Mouse (Mus musculus) limb, embryonic 11.5 days (tissue): ENCODE measurements around the gene Selplg. TPM values are rescaled to one million over a fixed set of nuclear protein-coding genes. Genes with fewer than 3 reads are reported as not detected.

Experiments
- ATAC-seq: fragments of 200-750 bp; cut with Nextera tagmentation; 2 replicates; pipeline ENCODE4 v1.8.0; 2017; ENCODE audit warnings: low read depth; ENCODE audit not compliant: insufficient number of reproducible peaks, low FRiP score, low TSS enrichment
- DNase-seq: peaks from one replicate; pipeline ENCODE4 v3.0.0-alpha.2; 2015; ENCODE audit warnings: low spot score
- H3K27ac ChIP-seq: fragments of 300-500 bp; sonication (generic); replicated peaks from 2 replicates; pipeline ENCODE4 v1.5.1; 2014; ENCODE audit warnings: low read depth, mild to moderate bottlenecking, low read length
- H3K27me3 ChIP-seq: fragments of 300-500 bp; sonication (generic); 2 replicates; pipeline ENCODE4 v1.6.1; 2014; ENCODE audit warnings: mild to moderate bottlenecking, low read length, mixed read lengths; ENCODE audit not compliant: control insufficient read depth, insufficient read depth
- H3K36me3 ChIP-seq: fragments of 300-500 bp; sonication (generic); 2 replicates; pipeline ENCODE4 v1.6.1; 2014; ENCODE audit warnings: mild to moderate bottlenecking, low read length, moderate library complexity, mixed read lengths; ENCODE audit not compliant: control insufficient read depth, insufficient read depth
- H3K4me1 ChIP-seq: fragments of 300-500 bp; sonication (generic); 2 replicates; pipeline ENCODE4 v1.6.1; 2014; ENCODE audit warnings: low read length, mixed read lengths; ENCODE audit not compliant: control insufficient read depth, insufficient read depth
- H3K4me2 ChIP-seq: fragments of 300-500 bp; sonication (generic); 2 replicates; pipeline ENCODE4 v1.6.1; 2014; ENCODE audit warnings: low read depth, mild to moderate bottlenecking, moderate library complexity; ENCODE audit not compliant: severe bottlenecking
- H3K4me3 ChIP-seq: fragments of 300-500 bp; sonication (generic); 2 replicates; pipeline ENCODE4 v1.5.1; 2014; ENCODE audit warnings: low read depth, low read length
- H3K9ac ChIP-seq: fragments of 300-500 bp; sonication (generic); 2 replicates; pipeline ENCODE4 v1.6.1; 2014; ENCODE audit warnings: mild to moderate bottlenecking, low read length
- H3K9me3 ChIP-seq: fragments of 300-500 bp; sonication (generic); 2 replicates; pipeline ENCODE4 v1.6.1; 2016; ENCODE audit warnings: low read length; ENCODE audit not compliant: control insufficient read depth
- WGBS: fragments of 180-500 bp; shearing (Covaris S2); extraction: QIAGEN DNeasy Blood & Tissue Kit; methylation state at CpG from one replicate; pipeline ENCODE4 v1.1.7; 2014; 5-methylcytosine and 5-hydroxymethylcytosine counted together
- polyA plus RNA-seq: library from polyadenylated mRNA; unstranded; fragments of >200 nt; fragmentation: Nextera tagmentation; extraction: Ambion mirVana; gene quantifications from 2 replicates; pipeline ENCODE4 v1.2.1, GENCODE M21; 2014

The Selplg gene
- polyA plus RNA-seq, 1 experiment from 2014 or later = 1.6 TPM

GRCm38 (mm10) chr5:113858971-113859370, 26.5 kb upstream of the Selplg start:
- no peaks in the 10 kb centered on the region for H3K9me3 ChIP-seq
- H3K4me2 ChIP-seq = no peak overlapping the region
- no peak overlapping the region for H3K9ac ChIP-seq
- WGBS = 42% methylated on average over 5 of the region's 5 CpGs
- H3K4me1 ChIP-seq = peaks cover 5% of the 10 kb centered on the region; the same call in 1 of the 2 replicates
- ATAC-seq (no peak), DNase-seq (no peak)
- H3K27me3 ChIP-seq = no peaks in the 10 kb centered on the region
- H3K36me3 ChIP-seq = 0 out of 2 replicates have a peak, but pooled peaks cover 2% of the 10 kb centered on the region
- no peak overlapping the region for H3K4me3 ChIP-seq
- H3K27ac ChIP-seq = no peak overlapping the region

DNA sequence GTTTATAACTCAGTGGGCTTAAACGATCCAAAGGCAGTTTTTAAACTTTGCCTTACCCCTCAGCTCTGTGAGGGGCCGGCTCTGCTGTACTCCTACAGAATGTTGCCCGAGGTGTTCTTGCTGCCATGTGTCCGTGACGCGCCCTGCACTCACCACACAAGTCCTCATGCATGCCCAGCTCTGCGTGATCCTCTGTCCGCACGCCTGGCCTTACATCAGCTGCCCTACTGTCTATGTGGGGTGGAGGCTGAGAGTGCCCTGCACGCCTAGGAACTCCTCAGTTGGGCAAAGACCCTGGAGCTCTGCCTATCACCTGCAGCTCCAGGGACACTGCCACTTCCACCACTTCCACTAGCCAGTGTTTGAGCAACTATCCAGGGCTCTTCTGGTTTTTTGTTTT, 26.1 kb upstream of the Selplg start:
- H3K27me3 ChIP-seq = no peaks in the 10 kb centered on the region
- H3K9me3 ChIP-seq = no peaks in the 10 kb centered on the region
- ATAC-seq (no peak), DNase-seq (no peak)
- no peak overlapping the region for H3K9ac ChIP-seq
- H3K4me1 ChIP-seq = peaks cover 5% of the 10 kb centered on the region; the same call in 1 of the 2 replicates
- H3K4me3 ChIP-seq = no peak overlapping the region
- H3K4me2 ChIP-seq = no peak overlapping the region
- H3K27ac ChIP-seq = no peak overlapping the region
- 0 out of 2 replicates have a peak, but pooled peaks cover 2% of the 10 kb centered on the region for H3K36me3 ChIP-seq
- 80% methylated on average over 10 of the region's 10 CpGs for WGBS

DNA sequence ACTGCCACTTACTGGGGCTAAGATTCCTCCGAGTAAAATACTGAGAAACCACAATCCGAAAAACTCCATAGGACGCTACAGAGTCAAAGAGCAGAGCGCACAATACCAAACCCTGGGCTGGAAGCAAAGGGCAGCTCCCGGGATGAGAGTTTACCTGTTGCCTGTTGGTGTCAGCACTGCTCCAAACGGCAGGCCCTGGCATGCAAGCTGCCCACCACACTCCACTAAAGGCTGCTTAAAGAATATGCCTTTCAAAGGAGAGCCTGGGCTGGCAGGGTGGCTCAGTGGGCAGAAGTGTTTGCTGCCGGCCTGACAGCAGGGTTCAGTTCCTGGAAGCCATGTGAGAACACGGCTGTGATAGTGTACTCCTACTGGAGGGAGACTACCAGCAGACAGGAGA, 25.2 kb upstream of the Selplg start:
- Histone ChIP-seq H3K4me2 (no peak overlapping the region), H3K4me1 (peaks cover 5% of the 10 kb centered on the region; the same call in 1 of the 2 replicates), H3K4me3 (no peak overlapping the region), H3K9ac (no peak overlapping the region), H3K27ac (peak overlapping the region; percentile 26; the same call in 1 of the 2 replicates), H3K9me3 (no peaks in the 10 kb centered on the region), H3K36me3 (no peaks in the 10 kb centered on the region), H3K27me3 (no peaks in the 10 kb centered on the region)
- WGBS = 77% methylated on average over 8 of the region's 8 CpGs
- DNase-seq = no peak
- no peak for ATAC-seq

DNA sequence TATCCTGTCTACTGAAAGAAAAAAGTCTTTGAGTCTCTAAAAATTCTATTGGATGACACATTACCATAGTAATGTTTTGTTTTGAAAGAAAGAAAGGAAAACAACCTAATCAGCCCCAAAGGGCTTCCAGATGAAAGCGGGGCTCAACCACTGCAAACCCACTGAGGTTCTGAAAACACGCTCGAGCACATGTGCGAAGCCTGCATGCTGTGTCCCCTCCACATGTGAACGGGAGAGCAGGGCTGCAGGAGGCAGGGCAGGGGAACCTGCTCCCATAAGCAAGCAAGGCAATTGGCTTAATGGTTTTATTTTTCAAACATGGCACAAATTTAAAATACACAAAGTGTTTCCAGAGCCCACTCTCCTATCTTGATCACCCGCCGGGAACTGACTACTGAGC, 24.2 kb upstream of the Selplg start:
- Histone ChIP-seq H3K9ac (no peak overlapping the region), H3K4me3 (no peak overlapping the region), H3K36me3 (no peaks in the 10 kb centered on the region), H3K27ac (no peak overlapping the region), H3K27me3 (no peaks in the 10 kb centered on the region), H3K4me1 (peaks cover 5% of the 10 kb centered on the region; the same call in 1 of the 2 replicates), H3K4me2 (no peak overlapping the region), H3K9me3 (no peaks in the 10 kb centered on the region)
- ATAC-seq = no peak
- 80% methylated on average over 7 of the region's 7 CpGs for WGBS
- no peak for DNase-seq

- no peak for ATAC-seq
- Histone ChIP-seq H3K9me3 (no peaks in the 10 kb centered on the region), H3K27ac (no peak overlapping the region), H3K4me3 (no peak overlapping the region), H3K36me3 (no peaks in the 10 kb centered on the region), H3K9ac (no peak overlapping the region), H3K4me2 (no peak overlapping the region), H3K4me1 (peaks cover 5% of the 10 kb centered on the region; the same call in 1 of the 2 replicates), H3K27me3 (no peaks in the 10 kb centered on the region)
- DNase-seq = no peak
- 71% methylated on average over 3 of the region's 3 CpGs for WGBS
Observed at GRCm38 (mm10) chr5:113855696-113856095, 23.3 kb upstream of the Selplg start.

- ATAC-seq = no peak
- WGBS = 95% methylated on average over 10 of the region's 10 CpGs
- H3K36me3 ChIP-seq = peaks cover 5% of the 10 kb centered on the region
Observed at GRCm38 (mm10) chr5:113855117-113855516, 22.7 kb upstream of the Selplg start.

DNA sequence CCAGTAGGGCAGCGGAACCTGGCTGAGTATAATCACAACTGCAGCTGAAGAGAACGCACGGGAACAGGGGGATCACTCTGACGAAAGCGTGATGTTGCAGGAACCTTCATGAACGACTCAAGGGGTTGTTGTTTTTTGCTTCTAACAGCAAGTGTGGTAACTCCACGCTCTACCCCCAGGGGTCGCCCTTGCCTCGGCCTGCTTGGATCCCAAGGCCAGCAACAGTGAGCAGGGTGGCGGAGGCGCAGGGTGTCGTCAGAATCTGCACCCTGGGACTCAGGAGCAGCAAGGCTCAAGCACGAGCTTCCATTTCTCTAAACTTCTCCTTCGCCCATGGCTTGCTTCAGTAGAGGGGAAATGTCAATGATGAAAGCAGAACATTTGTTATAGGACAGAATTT, 22.1 kb upstream of the Selplg start:
- 46% methylated on average over 14 of the region's 14 CpGs for WGBS
- ATAC-seq = no peak
- peaks cover 5% of the 10 kb centered on the region; the same call in 1 of the 2 replicates for H3K4me1 ChIP-seq

More at GRCm38 (mm10) chr5:113855117-113855516, 22.7 kb upstream of the Selplg start:
- Histone ChIP-seq H3K4me2 (no peak overlapping the region), H3K9me3 (no peaks in the 10 kb centered on the region), H3K9ac (no peak overlapping the region), H3K27ac (no peak overlapping the region), H3K27me3 (no peaks in the 10 kb centered on the region), H3K4me3 (no peak overlapping the region), H3K4me1 (peaks cover 5% of the 10 kb centered on the region; the same call in 1 of the 2 replicates)
- DNase-seq = no peak

DNA sequence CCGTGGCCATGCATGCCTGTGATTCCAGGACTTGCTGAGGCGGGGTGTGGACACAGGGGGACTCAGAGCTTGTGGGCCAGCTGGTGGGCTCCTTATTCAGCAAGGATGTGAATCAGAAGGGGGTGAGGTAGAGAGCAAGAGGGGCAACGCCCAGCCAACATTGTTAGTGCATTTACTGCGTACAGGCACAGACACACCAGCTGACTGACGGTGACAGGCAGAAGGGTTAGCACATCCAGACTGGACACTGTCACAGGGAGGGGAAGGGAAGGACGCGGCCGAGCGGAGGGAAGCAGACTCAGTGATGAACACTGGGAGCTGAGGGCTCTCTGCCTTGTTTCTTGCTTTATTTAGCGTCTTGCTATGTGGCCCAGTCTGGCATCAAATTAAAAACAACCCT, 21.1 kb upstream of the Selplg start:
- Histone ChIP-seq H3K27ac (no peak overlapping the region), H3K36me3 (peaks cover 16% of the 10 kb centered on the region)
- no peak for ATAC-seq

More for the DNA sequence above, 22.1 kb upstream of the Selplg start:
- Histone ChIP-seq H3K9ac (no peak overlapping the region), H3K4me2 (no peak overlapping the region), H3K9me3 (no peaks in the 10 kb centered on the region), H3K27me3 (no peaks in the 10 kb centered on the region), H3K27ac (no peak overlapping the region), H3K4me3 (no peak overlapping the region), H3K36me3 (peaks cover 11% of the 10 kb centered on the region)
- peak; percentile 89 for DNase-seq

GRCm38 (mm10) chr5:113852463-113852862, 20.0 kb upstream of the Selplg start:
- no peaks in the 10 kb centered on the region for H3K9me3 ChIP-seq
- H3K9ac ChIP-seq = no peak overlapping the region
- 95% methylated on average over 7 of the region's 7 CpGs for WGBS
- H3K36me3 ChIP-seq = peaks cover 16% of the 10 kb centered on the region
- no peak overlapping the region for H3K27ac ChIP-seq
- no peak overlapping the region for H3K4me2 ChIP-seq
- no peaks in the 10 kb centered on the region for H3K4me1 ChIP-seq
- ATAC-seq = no peak
- no peak overlapping the region for H3K4me3 ChIP-seq
- H3K27me3 ChIP-seq = no peaks in the 10 kb centered on the region
- no peak for DNase-seq

More for the DNA sequence above, 21.1 kb upstream of the Selplg start:
- Histone ChIP-seq H3K9me3 (no peaks in the 10 kb centered on the region), H3K4me3 (no peak overlapping the region), H3K4me1 (no peaks in the 10 kb centered on the region), H3K27me3 (no peaks in the 10 kb centered on the region), H3K9ac (no peak overlapping the region), H3K4me2 (no peak overlapping the region)
- 93% methylated on average over 10 of the region's 10 CpGs for WGBS
- no peak for DNase-seq
